Mouse (Mus musculus): ENCODE data around the gene Plcl2. TPM values are rescaled to one million over a fixed set of nuclear protein-coding genes. Genes with fewer than 3 reads are reported as not detected.
A peak's percentile ranks its signal among the peaks of the same experiment; 100 is the strongest.
"Not testable (repeated sequence)": the region's sequence is repeated elsewhere in the genome, so short reads cannot be mapped to it uniquely, and the experiment has no call there.

The Plcl2 gene
- polyA plus RNA-seq, 1 experiment from 2014 or later: 6.7 TPM

GRCm38 (mm10) chr17:50544860-50545259 is 35.7 kb downstream of the Plcl2 start:
- 90% methylated on average over 1 of the region's 1 CpGs for WGBS
- no peak for DNase-seq (ENCODE audit: low spot score)

GRCm38 (mm10) chr17:50545274-50545673 is 36.1 kb downstream of the Plcl2 start:
- Histone ChIP-seq H3K4me1 (replicated peaks; ENCODE audit: control insufficient read depth, insufficient read depth, low read length) (no peaks in the 10 kb centered on the region), H3K27me3 (ENCODE audit: control insufficient read depth, insufficient read depth, low read length) (no peaks in the 10 kb centered on the region), H3K4me2 (replicated peaks; ENCODE audit: low read depth, low read length) (no peak overlapping the region), H3K9me3 (ENCODE audit: control insufficient read depth, low read length) (no peaks in the 10 kb centered on the region), H3K4me3 (ENCODE audit: low read depth, low read length) (no peak overlapping the region), H3K27ac (ENCODE audit: low read depth, low read length) (no peak overlapping the region), H3K36me3 (ENCODE audit: control insufficient read depth, insufficient read depth, low read length) (no peaks in the 10 kb centered on the region), H3K9ac (ENCODE audit: low read depth, low read length) (no peak overlapping the region)
- WGBS: 85% methylated on average over 6 of the region's 6 CpGs
- ATAC-seq (ENCODE audit: low FRiP score) (no peak), DNase-seq (ENCODE audit: low spot score) (no peak)

More at GRCm38 (mm10) chr17:50544860-50545259, 35.7 kb downstream of the Plcl2 start:
- Histone ChIP-seq H3K36me3 (ENCODE audit: control insufficient read depth, insufficient read depth, low read length) (no peaks in the 10 kb centered on the region), H3K9ac (ENCODE audit: low read depth, low read length) (no peak overlapping the region), H3K9me3 (ENCODE audit: control insufficient read depth, low read length) (no peaks in the 10 kb centered on the region), H3K27me3 (ENCODE audit: control insufficient read depth, insufficient read depth, low read length) (no peaks in the 10 kb centered on the region), H3K4me3 (ENCODE audit: low read depth, low read length) (no peak overlapping the region), H3K4me1 (replicated peaks; ENCODE audit: control insufficient read depth, insufficient read depth, low read length) (no peaks in the 10 kb centered on the region), H3K27ac (ENCODE audit: low read depth, low read length) (no peak overlapping the region), H3K4me2 (replicated peaks; ENCODE audit: low read depth, low read length) (no peak overlapping the region)
- no peak for ATAC-seq (ENCODE audit: low FRiP score)

GRCm38 (mm10) chr17:50552130-50552529 is 42.9 kb downstream of the Plcl2 start:
- DNase-seq (ENCODE audit: low spot score) (no peak), ATAC-seq (ENCODE audit: low FRiP score) (no peak)
- 89% methylated on average over 2 of the region's 2 CpGs for WGBS
- no peak overlapping the region for H3K27ac ChIP-seq (ENCODE audit: low read depth, low read length)
- no peak overlapping the region for H3K4me3 ChIP-seq (ENCODE audit: low read depth, low read length)
- H3K36me3 ChIP-seq (ENCODE audit: control insufficient read depth, insufficient read depth, low read length): no peaks in the 10 kb centered on the region
- no peaks in the 10 kb centered on the region for H3K27me3 ChIP-seq (ENCODE audit: control insufficient read depth, insufficient read depth, low read length)
- no peaks in the 10 kb centered on the region for H3K4me1 ChIP-seq (replicated peaks; ENCODE audit: control insufficient read depth, insufficient read depth, low read length)
- no peaks in the 10 kb centered on the region for H3K9me3 ChIP-seq (ENCODE audit: control insufficient read depth, low read length)
- no peak overlapping the region for H3K4me2 ChIP-seq (replicated peaks; ENCODE audit: low read depth, low read length)
- H3K9ac ChIP-seq (ENCODE audit: low read depth, low read length): no peak overlapping the region

- ATAC-seq (ENCODE audit: low FRiP score): no peak
- no peaks in the 10 kb centered on the region for H3K9me3 ChIP-seq (ENCODE audit: control insufficient read depth, low read length)
- H3K4me3 ChIP-seq (ENCODE audit: low read depth, low read length): no peak overlapping the region
- DNase-seq (ENCODE audit: low spot score): no peak
- no peaks in the 10 kb centered on the region for H3K27me3 ChIP-seq (ENCODE audit: control insufficient read depth, insufficient read depth, low read length)
- no peak overlapping the region for H3K9ac ChIP-seq (ENCODE audit: low read depth, low read length)
- 85% methylated on average over 12 of the region's 12 CpGs for WGBS
- no peaks in the 10 kb centered on the region for H3K36me3 ChIP-seq (ENCODE audit: control insufficient read depth, insufficient read depth, low read length)
- H3K4me1 ChIP-seq (replicated peaks; ENCODE audit: control insufficient read depth, insufficient read depth, low read length): no peaks in the 10 kb centered on the region
- H3K4me2 ChIP-seq (replicated peaks; ENCODE audit: low read depth, low read length): no peak overlapping the region
- H3K27ac ChIP-seq (ENCODE audit: low read depth, low read length): no peak overlapping the region
These were observed 48.5 kb downstream of the Plcl2 start for GRCm38 (mm10) chr17:50557566-50558238.

GRCm38 (mm10) chr17:50558239-50558625 is 49.0 kb downstream of the Plcl2 start:
- Histone ChIP-seq H3K9ac (ENCODE audit: low read depth, low read length) (no peak overlapping the region), H3K27me3 (ENCODE audit: control insufficient read depth, insufficient read depth, low read length) (no peaks in the 10 kb centered on the region), H3K27ac (ENCODE audit: low read depth, low read length) (no peak overlapping the region), H3K4me3 (ENCODE audit: low read depth, low read length) (no peak overlapping the region), H3K4me2 (replicated peaks; ENCODE audit: low read depth, low read length) (no peak overlapping the region), H3K4me1 (replicated peaks; ENCODE audit: control insufficient read depth, insufficient read depth, low read length) (no peaks in the 10 kb centered on the region), H3K9me3 (ENCODE audit: control insufficient read depth, low read length) (no peaks in the 10 kb centered on the region), H3K36me3 (ENCODE audit: control insufficient read depth, insufficient read depth, low read length) (no peaks in the 10 kb centered on the region)
- no peak for ATAC-seq (ENCODE audit: low FRiP score)
- 88% methylated on average over 4 of the region's 4 CpGs for WGBS
- DNase-seq (ENCODE audit: low spot score): no peak

- Histone ChIP-seq H3K27ac (ENCODE audit: low read depth, low read length) (no peak overlapping the region), H3K9ac (ENCODE audit: low read depth, low read length) (no peak overlapping the region), H3K27me3 (ENCODE audit: control insufficient read depth, insufficient read depth, low read length) (no peaks in the 10 kb centered on the region), H3K36me3 (ENCODE audit: control insufficient read depth, insufficient read depth, low read length) (no peaks in the 10 kb centered on the region), H3K4me2 (replicated peaks; ENCODE audit: low read depth, low read length) (no peak overlapping the region), H3K4me1 (replicated peaks; ENCODE audit: control insufficient read depth, insufficient read depth, low read length) (no peaks in the 10 kb centered on the region), H3K9me3 (ENCODE audit: control insufficient read depth, low read length) (no peaks in the 10 kb centered on the region), H3K4me3 (ENCODE audit: low read depth, low read length) (no peak overlapping the region)
- DNase-seq (ENCODE audit: low spot score) (peak; percentile 6), ATAC-seq (ENCODE audit: low FRiP score) (no peak)
- WGBS: 61% methylated on average over 8 of the region's 8 CpGs
These were observed 56.3 kb downstream of the Plcl2 start for GRCm38 (mm10) chr17:50565376-50566123.

- no peaks in the 10 kb centered on the region for H3K4me1 ChIP-seq (replicated peaks; ENCODE audit: control insufficient read depth, insufficient read depth, low read length)
- no peak for DNase-seq (ENCODE audit: low spot score)
- ATAC-seq (ENCODE audit: low FRiP score): no peak
- no peak overlapping the region for H3K9ac ChIP-seq (ENCODE audit: low read depth, low read length)
- H3K4me2 ChIP-seq (replicated peaks; ENCODE audit: low read depth, low read length): no peak overlapping the region
- no peaks in the 10 kb centered on the region for H3K9me3 ChIP-seq (ENCODE audit: control insufficient read depth, low read length)
- H3K4me3 ChIP-seq (ENCODE audit: low read depth, low read length): no peak overlapping the region
- H3K27ac ChIP-seq (ENCODE audit: low read depth, low read length): no peak overlapping the region
- H3K36me3 ChIP-seq (ENCODE audit: control insufficient read depth, insufficient read depth, low read length): no peaks in the 10 kb centered on the region
- H3K27me3 ChIP-seq (ENCODE audit: control insufficient read depth, insufficient read depth, low read length): no peaks in the 10 kb centered on the region
- WGBS: 93% methylated on average over 2 of the region's 2 CpGs
These were observed 59.6 kb downstream of the Plcl2 start for GRCm38 (mm10) chr17:50568846-50569245.

- H3K9me3 ChIP-seq (ENCODE audit: control insufficient read depth, low read length); H3K9ac ChIP-seq (ENCODE audit: low read depth, low read length); H3K4me3 ChIP-seq (ENCODE audit: low read depth, low read length); DNase-seq (ENCODE audit: low spot score); H3K36me3 ChIP-seq (ENCODE audit: control insufficient read depth, insufficient read depth, low read length); H3K4me1 ChIP-seq (replicated peaks; ENCODE audit: control insufficient read depth, insufficient read depth, low read length); H3K4me2 ChIP-seq (replicated peaks; ENCODE audit: low read depth, low read length); H3K27me3 ChIP-seq (ENCODE audit: control insufficient read depth, insufficient read depth, low read length); H3K27ac ChIP-seq (ENCODE audit: low read depth, low read length): not testable (repeated sequence)
- WGBS: 98% methylated on average over 4 of the region's 5 CpGs
- peak; percentile 72; the same call in 1 of the 2 replicates for ATAC-seq (ENCODE audit: low FRiP score)
These were observed 61.0 kb downstream of the Plcl2 start for GRCm38 (mm10) chr17:50570228-50570627.
